ENCODE assay signal across 8 mouse cellular contexts in genomic region chr3:37687158-37687980, GRCm38 (mm10). TPM values are rescaled to one million over a fixed set of nuclear protein-coding genes. Genes with fewer than 3 reads are reported as not detected.
DNase-seq lines count a peak whose midpoint lies in the region; ATAC-seq and TF ChIP-seq lines count a peak whose summit lies in the region.

No protein-coding gene starts in this region.

- TF ChIP-seq EP300 in heart, adult 2 months (IDR thresholded peaks at IDR 0.05; ENCODE audit: insufficient read depth, low read depth, low read length) = peak; percentile 61

- peaks cover 12% of the 10 kb centered on the region for H3K4me1 ChIP-seq in embryonic facial prominence, embryonic 13.5 days
- peaks cover 5% of the 10 kb centered on the region for H3K4me1 ChIP-seq in heart, adult 2 months (ENCODE audit: control insufficient read depth, insufficient read depth, low read length)

- intact Hi-C loops in heart, adult 2 months (cut with DNase I) = no loop called here
- intact Hi-C loops in left cerebral cortex, postnatal 25 days (cut with DNase I) = loop anchor here (1.0 kb wide), 1 partner anchor 47 kb away; no protein-coding TSS in a partner anchor

- peak overlapping the region; percentile 68 for H3K4me2 ChIP-seq in embryonic facial prominence, embryonic 13.5 days

- no peaks in the 10 kb centered on the region for H3K79me2 ChIP-seq in heart, adult 2 months (replicated peaks; ENCODE audit: control insufficient read depth, insufficient read depth, low read length)

- no peaks in the 10 kb centered on the region for H3K9me3 ChIP-seq in embryonic facial prominence, embryonic 13.5 days

- peak overlapping the region; percentile 62 for H3K9ac ChIP-seq in embryonic facial prominence, embryonic 13.5 days
- H3K9ac ChIP-seq in heart, adult 2 months (ENCODE audit: low read depth, low read length) = peak overlapping the region; percentile 58

- TF ChIP-seq CTCF in heart, adult 2 months (IDR thresholded peaks at IDR 0.05) = no peak

- no peaks in the 10 kb centered on the region for H3K36me3 ChIP-seq in embryonic facial prominence, embryonic 13.5 days
- no peaks in the 10 kb centered on the region for H3K36me3 ChIP-seq in heart, adult 2 months (ENCODE audit: control insufficient read depth, insufficient read depth, low read length)

- 19% methylated on average over 28 of the region's 28 CpGs for WGBS in embryonic facial prominence, embryonic 13.5 days
- 23% methylated on average over 28 of the region's 28 CpGs for WGBS in heart, adult 2 months

- H3K4me3 ChIP-seq in embryonic facial prominence, embryonic 13.5 days = peak overlapping the region; percentile 39
- H3K4me3 ChIP-seq in heart, adult 2 months = peak overlapping the region; percentile 40

- DNase-seq in adrenal gland, postnatal 14 days = peak; percentile 74
- peak; percentile 73 to 78 for DNase-seq in heart, adult 2 months
- DNase-seq in kidney, adult 18-20 months = peak; percentile 73
- DNase-seq in left cerebral cortex, postnatal 25 days (ENCODE audit: low spot score in 2 of 2) = peak; percentile 56 to 72
- DNase-seq in right cerebral cortex, postnatal 4 days = peak; percentile 37

- H3K27me3 ChIP-seq in embryonic facial prominence, embryonic 13.5 days = no peaks in the 10 kb centered on the region
- no peaks in the 10 kb centered on the region for H3K27me3 ChIP-seq in heart, adult 2 months (ENCODE audit: control insufficient read depth, insufficient read depth, low read length)

- H3K27ac ChIP-seq in embryonic facial prominence, embryonic 13.5 days = peak overlapping the region; percentile 51; the same call in 1 of the 2 replicates
- H3K27ac ChIP-seq in heart, adult 2 months = peak overlapping the region; percentile 57

- peak; percentile 56; the same call in 1 of the 2 replicates for ATAC-seq in embryonic facial prominence, embryonic 13.5 days (ENCODE audit: insufficient number of reproducible peaks, insufficient read depth, low FRiP score, low TSS enrichment, low read depth)
- peak; percentile 50 for ATAC-seq in megakaryocyte progenitor cell, adult 5-6 weeks (replicated peaks; ENCODE audit: poor library complexity)
- no peak; the same call in 1 of the 2 replicates for ATAC-seq in megakaryocyte-erythroid progenitor cell, adult 5-6 weeks (replicated peaks; ENCODE audit: low FRiP score, low TSS enrichment, poor library complexity, severe bottlenecking)

- TF ChIP-seq POLR2A in heart, adult 2 months (IDR thresholded peaks at IDR 0.05; ENCODE audit: insufficient read depth, low read depth, low read length) = 0 out of 2 replicates have a peak, but pooled peaks have one; percentile 29

RNA-seq across cellular contexts. Expression of gene Gm5148, which starts 36.9 kb away (rescaled TPM):
- 0.26 TPM in 1 of 2 replicates, not detected in the other for total RNA-seq in adrenal gland, postnatal 14 days (2021)
- 6.2 and 7.5 TPM in 2 replicates for polyA plus RNA-seq in embryonic facial prominence, embryonic 13.5 days (2015; fragmentation: Nextera tagmentation; extraction: Ambion mirVana)
- under 1 TPM in 1 of 2 experiments, not detected in 1; 0.25 TPM for total RNA-seq in heart, adult 2 months (2021)
- 0.44 and 0.57 TPM in 2 replicates for polyA plus RNA-seq in heart, adult 2 months (2012; rRNA removed)
- 1 to 10 TPM; 3.3 to 3.4 TPM for total RNA-seq in left cerebral cortex, postnatal 25 days (2021)
- total RNA-seq in megakaryocyte progenitor cell, adult 5-6 weeks (2015) = 0.39 and 0.52 TPM in 2 replicates
- total RNA-seq in megakaryocyte progenitor cell, adult 5-6 weeks (2017) = 20.9 and 25.2 TPM in 2 replicates
- total RNA-seq in megakaryocyte-erythroid progenitor cell, adult 5-6 weeks (2014; fragmentation: Nextera tagmentation) = 0.45 TPM in 1 of 2 replicates, not detected in the other
- total RNA-seq in megakaryocyte-erythroid progenitor cell, adult 5-6 weeks (2017) = 46.9 and 54.2 TPM in 2 replicates

RNA-seq across cellular contexts. Expression of gene Spry1, which starts 47.6 kb away (rescaled TPM):
- 25.0 and 28.0 TPM in 2 replicates for total RNA-seq in adrenal gland, postnatal 14 days (2021)
- polyA plus RNA-seq in embryonic facial prominence, embryonic 13.5 days (2015; fragmentation: Nextera tagmentation; extraction: Ambion mirVana) = 12.6 TPM in 2 replicates
- total RNA-seq in heart, adult 2 months (2021) = 10 to 100 TPM; 20.7 to 28.8 TPM
- 34.6 and 38.1 TPM in 2 replicates for polyA plus RNA-seq in heart, adult 2 months (2012; rRNA removed)
- total RNA-seq in left cerebral cortex, postnatal 25 days (2021) = 10 to 100 TPM; 12.0 to 12.2 TPM
- 4.0 TPM in 2 replicates for total RNA-seq in megakaryocyte progenitor cell, adult 5-6 weeks (2015)
- total RNA-seq in megakaryocyte progenitor cell, adult 5-6 weeks (2017) = 1.3 and 2.7 TPM in 2 replicates
- 0.20 and 2.7 TPM in 2 replicates for total RNA-seq in megakaryocyte-erythroid progenitor cell, adult 5-6 weeks (2014; fragmentation: Nextera tagmentation)
- total RNA-seq in megakaryocyte-erythroid progenitor cell, adult 5-6 weeks (2017) = 1.3 and 3.3 TPM in 2 replicates
